Mouse (Mus musculus): Measurements from ENCODE around the gene Pax3. TPM values are rescaled to one million over a fixed set of nuclear protein-coding genes. Genes with fewer than 3 reads are reported as not detected.

The Pax3 gene
- polyA plus RNA-seq, 1 experiment from 2014 or later, result 42.8 TPM

GRCm38 (mm10) chr1:78215749-78216508, 19.0 kb upstream of the Pax3 start:
- H3K4me3 ChIP-seq (ENCODE audit: low read depth, low read length), result peak overlapping the region; percentile 51
- peak overlapping the region; percentile 88 for H3K4me2 ChIP-seq (ENCODE audit: low read depth)
- H3K36me3 ChIP-seq (ENCODE audit: control insufficient read depth, insufficient read depth, low read length), result no peaks in the 10 kb centered on the region
- no peak overlapping the region for H3K9ac ChIP-seq (ENCODE audit: low read length)
- peak; percentile 72 for ATAC-seq (ENCODE audit: insufficient read depth, low FRiP score, low TSS enrichment)
- peaks cover 9% of the 10 kb centered on the region for H3K4me1 ChIP-seq (ENCODE audit: control insufficient read depth, insufficient read depth, low read length)
- peaks cover 82% of the 10 kb centered on the region for H3K27me3 ChIP-seq (ENCODE audit: control insufficient read depth, insufficient read depth, low read length)
- DNase-seq (ENCODE audit: low spot score), result peak; percentile 72
- H3K27ac ChIP-seq (ENCODE audit: low read depth, low read length), result no peak overlapping the region
- no peaks in the 10 kb centered on the region for H3K9me3 ChIP-seq (ENCODE audit: control insufficient read depth, low read length)
- WGBS, result 1% methylated on average over 36 of the region's 36 CpGs

- no peaks in the 10 kb centered on the region for H3K9me3 ChIP-seq (ENCODE audit: control insufficient read depth, low read length)
- no peak overlapping the region for H3K4me3 ChIP-seq (ENCODE audit: low read depth, low read length)
- no peak for ATAC-seq (ENCODE audit: insufficient read depth, low FRiP score, low TSS enrichment)
- no peak overlapping the region for H3K9ac ChIP-seq (ENCODE audit: low read length)
- H3K4me1 ChIP-seq (ENCODE audit: control insufficient read depth, insufficient read depth, low read length), result 0 out of 2 replicates have a peak, but pooled peaks cover 3% of the 10 kb centered on the region
- peaks cover 97% of the 10 kb centered on the region for H3K27me3 ChIP-seq (ENCODE audit: control insufficient read depth, insufficient read depth, low read length)
- H3K36me3 ChIP-seq (ENCODE audit: control insufficient read depth, insufficient read depth, low read length), result no peaks in the 10 kb centered on the region
- DNase-seq (ENCODE audit: low spot score), result no peak
- H3K4me2 ChIP-seq (ENCODE audit: low read depth), result no peak overlapping the region
- H3K27ac ChIP-seq (ENCODE audit: low read depth, low read length), result no peak overlapping the region
- WGBS, result 2% methylated on average over 5 of the region's 5 CpGs
These were observed 14.1 kb upstream of the Pax3 start for GRCm38 (mm10) chr1:78211041-78211440.

DNA sequence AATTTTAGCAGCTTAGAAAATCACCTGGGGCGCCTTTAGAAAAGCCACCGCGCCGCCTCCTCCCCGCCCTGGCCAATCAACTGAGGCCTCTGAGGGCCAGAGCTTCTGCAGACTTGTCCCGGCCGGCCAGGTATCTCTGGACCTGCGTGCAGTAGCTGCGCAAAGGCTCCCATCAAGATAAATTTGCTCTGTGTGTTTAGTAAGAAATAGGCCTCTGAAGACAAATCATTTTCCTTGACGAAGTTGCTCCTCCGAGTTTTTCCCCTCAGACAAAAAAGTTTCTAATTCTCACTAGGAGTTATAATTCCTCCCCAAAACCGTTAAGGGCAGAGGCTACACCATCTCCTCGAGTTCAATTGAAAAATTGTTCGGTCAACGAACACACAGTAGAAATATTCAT, 13.6 kb upstream of the Pax3 start:
- no peaks in the 10 kb centered on the region for H3K36me3 ChIP-seq (ENCODE audit: control insufficient read depth, insufficient read depth, low read length)
- DNase-seq (ENCODE audit: low spot score), result no peak

DNA sequence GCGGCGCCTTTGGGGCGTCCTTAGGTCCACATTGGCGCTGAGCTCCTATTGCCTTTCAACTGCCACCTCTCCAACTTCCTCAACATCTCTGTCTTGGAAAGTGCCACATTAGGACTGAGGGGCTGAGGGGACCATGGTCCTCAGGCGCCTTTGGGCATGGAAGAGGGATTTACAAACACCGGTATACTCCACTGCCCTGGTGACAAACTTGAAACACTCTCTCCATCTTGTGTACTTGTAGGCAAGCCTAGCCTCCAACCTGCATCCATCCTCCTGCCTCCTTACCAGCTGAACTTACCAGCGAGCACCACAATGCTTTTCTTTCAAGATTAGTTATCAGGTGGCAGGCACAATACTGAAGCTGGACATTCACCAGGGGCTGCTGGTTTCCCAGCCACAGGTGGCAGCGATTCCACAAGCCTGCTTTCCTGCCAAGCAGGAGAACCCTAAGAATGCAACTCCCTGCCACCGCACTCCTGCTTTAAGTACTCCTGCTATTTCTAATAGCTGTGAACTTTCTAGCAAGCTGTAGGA, 11.4 kb upstream of the Pax3 start:
- DNase-seq (ENCODE audit: low spot score), result no peak
- Histone ChIP-seq H3K4me3 (ENCODE audit: low read depth, low read length) (no peak overlapping the region), H3K9me3 (ENCODE audit: control insufficient read depth, low read length) (no peaks in the 10 kb centered on the region), H3K27me3 (ENCODE audit: control insufficient read depth, insufficient read depth, low read length) (peaks cover 98% of the 10 kb centered on the region), H3K4me1 (ENCODE audit: control insufficient read depth, insufficient read depth, low read length) (no peaks in the 10 kb centered on the region), H3K9ac (ENCODE audit: low read length) (no peak overlapping the region), H3K27ac (ENCODE audit: low read depth, low read length) (no peak overlapping the region), H3K36me3 (ENCODE audit: control insufficient read depth, insufficient read depth, low read length) (no peaks in the 10 kb centered on the region), H3K4me2 (ENCODE audit: low read depth) (no peak overlapping the region)
- WGBS, result 5% methylated on average over 9 of the region's 9 CpGs
- no peak for ATAC-seq (ENCODE audit: insufficient read depth, low FRiP score, low TSS enrichment)

More for the DNA sequence above, 13.6 kb upstream of the Pax3 start:
- H3K9ac ChIP-seq (ENCODE audit: low read length), result no peak overlapping the region
- ATAC-seq (ENCODE audit: insufficient read depth, low FRiP score, low TSS enrichment), result no peak
- H3K4me3 ChIP-seq (ENCODE audit: low read depth, low read length), result no peak overlapping the region
- no peak overlapping the region for H3K4me2 ChIP-seq (ENCODE audit: low read depth)
- WGBS, result 1% methylated on average over 15 of the region's 15 CpGs
- no peaks in the 10 kb centered on the region for H3K9me3 ChIP-seq (ENCODE audit: control insufficient read depth, low read length)
- no peaks in the 10 kb centered on the region for H3K4me1 ChIP-seq (ENCODE audit: control insufficient read depth, insufficient read depth, low read length)
- H3K27me3 ChIP-seq (ENCODE audit: control insufficient read depth, insufficient read depth, low read length), result peaks cover 97% of the 10 kb centered on the region
- no peak overlapping the region for H3K27ac ChIP-seq (ENCODE audit: low read depth, low read length)

- WGBS, result 17% methylated on average over 4 of the region's 4 CpGs
- no peaks in the 10 kb centered on the region for H3K36me3 ChIP-seq (ENCODE audit: control insufficient read depth, insufficient read depth, low read length)
- no peak overlapping the region for H3K27ac ChIP-seq (ENCODE audit: low read depth, low read length)
- peak overlapping the region; percentile 61 for H3K4me2 ChIP-seq (ENCODE audit: low read depth)
- no peaks in the 10 kb centered on the region for H3K9me3 ChIP-seq (ENCODE audit: control insufficient read depth, low read length)
- no peak for DNase-seq (ENCODE audit: low spot score)
- no peak overlapping the region for H3K9ac ChIP-seq (ENCODE audit: low read length)
- H3K27me3 ChIP-seq (ENCODE audit: control insufficient read depth, insufficient read depth, low read length), result peaks cover 89% of the 10 kb centered on the region
- H3K4me3 ChIP-seq (ENCODE audit: low read depth, low read length), result no peak overlapping the region
- peaks cover 11% of the 10 kb centered on the region; the same call in 1 of the 2 replicates for H3K4me1 ChIP-seq (ENCODE audit: control insufficient read depth, insufficient read depth, low read length)
- ATAC-seq (ENCODE audit: insufficient read depth, low FRiP score, low TSS enrichment), result no peak
These were observed 7.4 kb upstream of the Pax3 start for GRCm38 (mm10) chr1:78204341-78204740.

- DNase-seq (ENCODE audit: low spot score) (peak; percentile 76), ATAC-seq (ENCODE audit: insufficient read depth, low FRiP score, low TSS enrichment) (peak; percentile 70)
- WGBS, result under 1% methylated on average over 33 of the region's 33 CpGs
- peak overlapping the region; percentile 52; the same call in 1 of the 2 replicates for H3K9ac ChIP-seq (ENCODE audit: low read length)
- H3K27me3 ChIP-seq (ENCODE audit: control insufficient read depth, insufficient read depth, low read length), result peaks cover 89% of the 10 kb centered on the region
- peak overlapping the region; percentile 19 for H3K4me3 ChIP-seq (ENCODE audit: low read depth, low read length)
- no peak overlapping the region for H3K27ac ChIP-seq (ENCODE audit: low read depth, low read length)
- H3K4me1 ChIP-seq (ENCODE audit: control insufficient read depth, insufficient read depth, low read length), result peaks cover 17% of the 10 kb centered on the region
- H3K36me3 ChIP-seq (ENCODE audit: control insufficient read depth, insufficient read depth, low read length), result no peaks in the 10 kb centered on the region
- H3K4me2 ChIP-seq (ENCODE audit: low read depth), result peak overlapping the region; percentile 61
- H3K9me3 ChIP-seq (ENCODE audit: control insufficient read depth, low read length), result no peaks in the 10 kb centered on the region
These were observed 6.8 kb upstream of the Pax3 start for GRCm38 (mm10) chr1:78203622-78204211.

DNA sequence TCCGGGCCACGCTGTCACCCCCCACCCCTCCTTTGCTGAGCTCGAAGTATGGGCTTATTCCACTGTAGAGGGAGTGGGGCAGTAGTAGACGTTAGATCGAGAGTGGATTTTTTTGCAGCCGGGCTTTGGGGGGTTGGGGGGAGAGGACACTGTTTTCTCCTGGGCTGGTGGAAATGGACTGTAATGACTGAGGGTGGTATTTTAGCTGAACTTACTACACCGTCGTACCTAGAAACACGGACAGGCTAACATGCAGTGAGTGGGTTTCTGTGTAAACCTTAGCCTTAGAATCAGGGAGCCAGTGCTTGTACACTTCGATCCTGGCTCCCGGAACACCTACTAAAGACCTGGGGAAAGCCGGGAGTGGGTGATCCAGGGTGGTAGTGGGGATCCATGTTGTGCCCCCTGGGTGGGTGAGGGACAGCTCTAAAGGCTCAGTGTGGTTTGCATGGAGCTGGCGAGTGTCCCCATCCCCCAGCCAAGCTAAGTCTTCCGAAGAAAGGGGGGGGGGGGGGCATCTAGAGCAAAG, 6.2 kb upstream of the Pax3 start:
- Histone ChIP-seq H3K9me3 (ENCODE audit: control insufficient read depth, low read length) (no peaks in the 10 kb centered on the region), H3K27me3 (ENCODE audit: control insufficient read depth, insufficient read depth, low read length) (peaks cover 89% of the 10 kb centered on the region), H3K36me3 (ENCODE audit: control insufficient read depth, insufficient read depth, low read length) (no peaks in the 10 kb centered on the region), H3K4me2 (ENCODE audit: low read depth) (peak overlapping the region; percentile 61), H3K4me1 (ENCODE audit: control insufficient read depth, insufficient read depth, low read length) (peaks cover 18% of the 10 kb centered on the region), H3K4me3 (ENCODE audit: low read depth, low read length) (peak overlapping the region; percentile 19), H3K9ac (ENCODE audit: low read length) (peak overlapping the region; percentile 52), H3K27ac (ENCODE audit: low read depth, low read length) (peak overlapping the region; percentile 44; the same call in 1 of the 2 replicates)
- DNase-seq (ENCODE audit: low spot score) (no peak), ATAC-seq (ENCODE audit: insufficient read depth, low FRiP score, low TSS enrichment) (peak; percentile 39)
- under 1% methylated on average over 14 of the region's 14 CpGs for WGBS

GRCm38 (mm10) chr1:78202466-78203085, 5.6 kb upstream of the Pax3 start:
- DNase-seq (ENCODE audit: low spot score), result no peak

More at GRCm38 (mm10) chr1:78202466-78203085, 5.6 kb upstream of the Pax3 start:
- Histone ChIP-seq H3K27me3 (ENCODE audit: control insufficient read depth, insufficient read depth, low read length) (peaks cover 89% of the 10 kb centered on the region), H3K4me3 (ENCODE audit: low read depth, low read length) (peak overlapping the region; percentile 19), H3K9ac (ENCODE audit: low read length) (peak overlapping the region; percentile 52), H3K4me2 (ENCODE audit: low read depth) (peak overlapping the region; percentile 61), H3K9me3 (ENCODE audit: control insufficient read depth, low read length) (no peaks in the 10 kb centered on the region), H3K27ac (ENCODE audit: low read depth, low read length) (peak overlapping the region; percentile 44; the same call in 1 of the 2 replicates), H3K36me3 (ENCODE audit: control insufficient read depth, insufficient read depth, low read length) (no peaks in the 10 kb centered on the region), H3K4me1 (ENCODE audit: control insufficient read depth, insufficient read depth, low read length) (peaks cover 18% of the 10 kb centered on the region)
- ATAC-seq (ENCODE audit: insufficient read depth, low FRiP score, low TSS enrichment), result no peak
- 2% methylated on average over 22 of the region's 23 CpGs for WGBS
